Mouse (Mus musculus) liver, embryonic 18 days (tissue): ENCODE results near the gene Akr1c12. TPM values are rescaled to one million over a fixed set of nuclear protein-coding genes. Genes with fewer than 3 reads are reported as not detected.

Source experiments
- polyA plus RNA-seq: library from polyadenylated mRNA; depleted of rRNA; stranded (reverse); fragments of >200 nt; gene quantifications from 2 replicates; pipeline ENCODE4 v1.2.3, GENCODE M21; 2012; rRNA removed

The Akr1c12 gene
- 21.8 and 22.7 TPM in 2 replicates for polyA plus RNA-seq

DNA sequence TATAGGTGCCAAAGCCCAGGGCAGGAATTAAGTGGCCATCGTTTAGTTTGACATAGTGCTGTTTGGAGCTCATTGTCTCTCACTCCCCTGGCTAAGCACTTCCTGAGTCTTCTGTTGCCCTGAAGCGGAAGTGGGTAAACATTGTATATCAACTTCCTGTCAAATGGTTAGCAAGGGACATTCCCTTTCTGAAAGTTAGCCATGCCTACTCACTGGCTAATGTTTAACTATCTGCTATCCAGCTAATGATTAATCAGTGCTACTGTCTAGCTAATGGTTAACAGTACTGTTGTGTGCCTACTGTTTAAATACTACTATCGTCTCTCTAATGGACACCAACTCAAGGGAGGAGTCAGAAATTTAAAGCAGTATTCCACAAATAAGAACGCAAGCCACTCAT, at the start of gene Akr1c12:
Gene Akr1c12 (minus strand): TSS at position 150 of the 400 bp plus-strand sequence.

DNA sequence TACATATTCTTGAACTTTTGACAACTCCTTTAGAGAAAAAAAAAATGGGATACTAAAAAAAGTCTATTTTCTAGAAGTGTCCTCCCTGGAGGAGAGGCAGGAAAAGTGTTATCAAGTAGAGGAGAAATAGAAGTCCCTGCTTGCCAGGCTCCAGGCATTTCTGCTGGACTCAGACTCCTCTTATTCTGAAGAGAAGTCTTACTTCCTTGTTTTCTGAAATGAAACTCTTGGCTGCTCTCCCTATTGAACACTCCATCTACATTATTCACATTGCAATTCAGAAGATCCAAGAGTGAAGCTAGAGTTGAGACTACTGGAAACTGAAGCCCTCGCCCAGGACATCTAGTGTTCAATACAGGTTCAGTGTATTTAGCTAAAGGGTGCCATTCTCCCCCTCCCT, 50.8 kb downstream of the Akr1c12 start, which contains the start of gene Akr1c19:
Gene Akr1c19 (plus strand): TSS at position 260 of the 400 bp plus-strand sequence.

Other genes with a start within 250 kb of the Akr1c12 start
- 16.7 and 23.6 TPM in 2 replicates for gene Akr1c14, start 230.4 kb downstream of the Akr1c12 start, polyA plus RNA-seq
- 2.5 and 5.1 TPM in 2 replicates for gene Akr1c18, start 128.8 kb downstream of the Akr1c12 start, polyA plus RNA-seq
- 31.8 and 35.3 TPM in 2 replicates for gene Akr1c13, start 88.3 kb downstream of the Akr1c12 start, polyA plus RNA-seq
- 7.8 and 9.5 TPM in 2 replicates for gene Akr1c19, start 50.7 kb downstream of the Akr1c12 start, polyA plus RNA-seq
- gene Akr1c6, start 154.9 kb upstream of the Akr1c12 start, polyA plus RNA-seq: 26.0 and 48.9 TPM in 2 replicates
- gene Akr1c20, start 243.9 kb upstream of the Akr1c12 start, polyA plus RNA-seq: 8.8 and 13.8 TPM in 2 replicates